Mouse (Mus musculus): ENCODE data around the gene Rere. TPM values are rescaled to one million over a fixed set of nuclear protein-coding genes. Genes with fewer than 3 reads are reported as not detected.

Rere gene
- total and polyA plus RNA-seq, 3 experiments = 4.1 to 31.8 TPM; not detected in 1

DNA sequence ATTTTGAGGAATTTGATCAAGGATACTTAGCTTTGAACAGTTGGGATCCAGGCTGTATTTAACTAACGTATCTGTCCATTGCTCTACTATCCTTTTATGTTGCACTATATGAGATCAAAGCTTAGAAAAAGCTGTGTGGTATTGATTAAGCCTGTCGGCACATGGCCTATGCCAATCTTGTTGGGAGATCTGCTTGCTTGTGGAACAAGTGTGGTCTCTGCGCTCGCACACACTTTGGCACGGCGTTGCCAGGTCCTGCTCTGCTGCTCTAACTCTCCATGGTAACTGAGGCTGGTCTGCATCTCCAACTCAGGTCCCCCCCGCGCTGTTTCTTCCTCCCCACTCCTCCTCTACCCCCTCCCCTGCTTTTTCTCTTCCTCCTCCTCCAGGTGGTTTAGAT lies 112.2 kb downstream of the Rere start:
- H3K9ac ChIP-seq (ENCODE audit: control insufficient read depth, low read depth, low read length, poor library complexity, severe bottlenecking) = no peak overlapping the region
- H3K4me1 ChIP-seq (ENCODE audit: control insufficient read depth in 1 of 2, insufficient read depth in 2 of 2, low read length in 2 of 2) = peaks cover 3 to 7% of the 10 kb centered on the region in 2 experiments; a peak in 2 of 4 replicates
- H3K79me2 ChIP-seq (ENCODE audit: control insufficient read depth, insufficient read depth, low read length, poor library complexity) = 0 out of 2 replicates have a peak, but pooled peaks cover 2% of the 10 kb centered on the region
- DNase-seq (ENCODE audit: low read depth, low spot score) = no peak
- no peak overlapping the region for H3K4me3 ChIP-seq (ENCODE audit: control insufficient read depth in 1 of 2, insufficient read depth in 1 of 2, low read depth in 2 of 2, low read length in 2 of 2)
- H3K36me3 ChIP-seq (ENCODE audit: control insufficient read depth in 1 of 2, insufficient read depth in 2 of 2, low read length in 2 of 2) = peaks cover 0 to 7% of the 10 kb centered on the region in 2 experiments; a peak in 2 of 4 replicates
- no peak overlapping the region for H3K27ac ChIP-seq (ENCODE audit: control insufficient read depth, low read depth, low read length)
- TF ChIP-seq POLR2AphosphoS5 (IDR thresholded peaks at IDR 0.05; ENCODE audit: borderline replicate concordance, low read depth, low read length) (no peak), ELF1 (IDR thresholded peaks at IDR 0.05; ENCODE audit: low read depth, low read length) (no peak), MAFK (IDR thresholded peaks at IDR 0.05; ENCODE audit: borderline replicate concordance, low read depth, low read length) (no peak), MXI1 (IDR thresholded peaks at IDR 0.05; ENCODE audit: low read depth, low read length) (no peak), KAT2A (conservative IDR thresholded peaks at IDR 0.05; ENCODE audit: low read depth, low read length) (no peak), USF1 (IDR thresholded peaks at IDR 0.05; ENCODE audit: low read depth, low read length) (no peak)
- H3K27me3 ChIP-seq (ENCODE audit: control insufficient read depth in 1 of 2, insufficient read depth in 2 of 2, low read length in 2 of 2) = no peaks in the 10 kb centered on the region
- no peaks in the 10 kb centered on the region for H3K9me3 ChIP-seq (replicated peaks; ENCODE audit: insufficient read depth, low read length)

DNA sequence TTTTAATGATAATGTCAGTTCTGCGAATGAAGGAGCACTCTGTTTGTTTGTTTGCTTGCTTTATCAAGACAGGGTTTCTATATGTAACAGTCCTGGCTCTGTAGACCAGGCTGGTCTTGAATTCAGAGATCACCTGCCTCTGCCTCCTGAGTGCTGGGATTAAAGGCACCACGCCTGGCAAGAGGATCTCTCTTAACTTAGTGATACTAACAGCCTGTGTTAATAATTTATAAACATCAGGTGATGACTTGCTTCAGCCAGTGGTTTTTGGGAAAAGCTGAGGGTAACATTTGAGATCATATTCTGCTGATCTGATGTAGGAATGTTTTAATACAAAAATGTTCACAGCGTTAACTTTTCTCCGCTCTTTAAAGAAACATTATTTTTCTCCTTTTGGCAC lies 112.6 kb downstream of the Rere start:
- TF ChIP-seq USF1 (IDR thresholded peaks at IDR 0.05; ENCODE audit: low read depth, low read length) = no peak
- no peak for TF ChIP-seq MYC (IDR thresholded peaks at IDR 0.05; ENCODE audit: low read depth, low read length)
- Histone ChIP-seq H3K27me3 (ENCODE audit: control insufficient read depth in 1 of 2, insufficient read depth in 2 of 2, low read length in 2 of 2) (no peaks in the 10 kb centered on the region), H3K4me3 (ENCODE audit: control insufficient read depth in 1 of 2, insufficient read depth in 1 of 2, low read depth in 2 of 2, low read length in 2 of 2) (no peak overlapping the region), H3K36me3 (ENCODE audit: control insufficient read depth in 1 of 2, insufficient read depth in 2 of 2, low read length in 2 of 2) (peaks cover 0 to 7% of the 10 kb centered on the region in 2 experiments; a peak in 2 of 4 replicates), H3K9me3 (replicated peaks; ENCODE audit: insufficient read depth, low read length) (no peaks in the 10 kb centered on the region), H3K9ac (ENCODE audit: control insufficient read depth, low read depth, low read length, poor library complexity, severe bottlenecking) (no peak overlapping the region), H3K4me1 (ENCODE audit: control insufficient read depth in 1 of 2, insufficient read depth in 2 of 2, low read length in 2 of 2) (peaks cover 3 to 7% of the 10 kb centered on the region in 2 experiments; a peak in 2 of 4 replicates), H3K79me2 (ENCODE audit: control insufficient read depth, insufficient read depth, low read length, poor library complexity) (0 out of 2 replicates have a peak, but pooled peaks cover 2% of the 10 kb centered on the region), H3K27ac (ENCODE audit: control insufficient read depth, low read depth, low read length) (no peak overlapping the region)
- DNase-seq (ENCODE audit: low read depth, low spot score) = no peak

DNA sequence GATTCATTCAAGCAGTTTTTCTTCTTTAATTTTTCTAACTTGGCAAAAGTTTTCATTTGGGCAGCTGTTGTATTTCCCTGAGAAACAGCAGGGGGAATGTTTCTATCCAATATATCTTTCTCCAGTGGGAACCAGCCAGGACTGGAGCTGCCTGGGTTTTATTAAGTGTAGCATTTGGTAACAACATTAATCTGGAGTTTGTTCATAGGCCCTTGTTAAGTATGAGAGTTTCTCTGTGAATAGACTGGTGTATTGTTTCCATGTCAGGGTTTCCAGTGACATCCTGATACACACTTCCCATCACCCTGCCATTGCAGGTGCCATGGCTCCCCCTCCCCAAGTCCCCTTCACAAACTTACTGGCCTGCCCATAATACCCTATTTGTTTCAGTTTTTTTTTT lies 114.9 kb downstream of the Rere start:
- TF ChIP-seq USF1 (IDR thresholded peaks at IDR 0.05; ENCODE audit: low read depth, low read length) (no peak), POLR2AphosphoS2 (IDR thresholded peaks at IDR 0.05; ENCODE audit: low read length) (no peak), JUND (IDR thresholded peaks at IDR 0.05; ENCODE audit: low read depth, low read length) (no peak), E2F4 (IDR thresholded peaks at IDR 0.05; ENCODE audit: borderline replicate concordance, low read depth, low read length) (no peak), MEF2A (IDR thresholded peaks at IDR 0.05; ENCODE audit: extremely low read depth, insufficient replicate concordance, low read depth, low read length, poor library complexity, severe bottlenecking) (no peak), ZMIZ1 (IDR thresholded peaks at IDR 0.05; ENCODE audit: low read depth, low read length) (no peak), MYC (IDR thresholded peaks at IDR 0.05; ENCODE audit: low read depth, low read length) (no peak), MAZ (IDR thresholded peaks at IDR 0.05; ENCODE audit: low read depth, low read length) (no peak), RAD21 (IDR thresholded peaks at IDR 0.05; ENCODE audit: low read depth, low read length) (no peak), SMC3 (IDR thresholded peaks at IDR 0.05; ENCODE audit: low read depth, low read length) (no peak), SIN3A (IDR thresholded peaks at IDR 0.05; ENCODE audit: low read length) (no peak), ETS1 (IDR thresholded peaks at IDR 0.05; ENCODE audit: low read depth, low read length) (no peak)
- Histone ChIP-seq H3K27ac (ENCODE audit: control insufficient read depth, low read depth, low read length) (no peak overlapping the region), H3K9me3 (replicated peaks; ENCODE audit: insufficient read depth, low read length) (no peaks in the 10 kb centered on the region), H3K79me2 (ENCODE audit: control insufficient read depth, insufficient read depth, low read length, poor library complexity) (0 out of 2 replicates have a peak, but pooled peaks cover 2% of the 10 kb centered on the region), H3K27me3 (ENCODE audit: control insufficient read depth in 1 of 2, insufficient read depth in 2 of 2, low read length in 2 of 2) (no peaks in the 10 kb centered on the region), H3K36me3 (ENCODE audit: control insufficient read depth in 1 of 2, insufficient read depth in 2 of 2, low read length in 2 of 2) (peaks cover 0 to 7% of the 10 kb centered on the region in 2 experiments; a peak in 2 of 4 replicates), H3K4me3 (ENCODE audit: control insufficient read depth in 1 of 2, insufficient read depth in 1 of 2, low read depth in 2 of 2, low read length in 2 of 2) (no peak overlapping the region), H3K9ac (ENCODE audit: control insufficient read depth, low read depth, low read length, poor library complexity, severe bottlenecking) (no peak overlapping the region), H3K4me1 (ENCODE audit: control insufficient read depth in 1 of 2, insufficient read depth in 2 of 2, low read length in 2 of 2) (peaks cover 3 to 7% of the 10 kb centered on the region in 2 experiments; a peak in 2 of 4 replicates)
- DNase-seq (ENCODE audit: low read depth, low spot score) = no peak

Measured in MEL (cell line).